Mouse (Mus musculus): ENCODE data around the gene Gm2174. TPM values are rescaled to one million over a fixed set of nuclear protein-coding genes. Genes with fewer than 3 reads are reported as not detected.

The Gm2174 gene
- under 1 TPM in 1 of 2 experiments, not detected in 1; 0.86 TPM for total RNA-seq (2021)
- 2.9 and 3.9 TPM in 2 replicates for polyA plus RNA-seq (2012; rRNA removed)
- long read RNA-seq, partial matches to known transcripts, result 0 of 2 reads
- long read RNA-seq, other reads (novel, unspliced or antisense), result 2 of 2 reads

GRCm38 (mm10) chrX:56447524-56448015 lies at the start of gene Gm2174:
Gm2174 (plus strand) TSS chrX:56447965.
- Histone ChIP-seq H3K27ac (peak within 1 kb of the TSS; percentile 60), H3K4me3 (no peak within 1 kb of the TSS), H3K9ac (ENCODE audit: low read depth, low read length) (no peak within 1 kb of the TSS), H3K36me3 (ENCODE audit: control insufficient read depth, insufficient read depth, low read length) (no peaks in the 10 kb centered on the region; the same call in 1 of the 2 replicates), H3K27me3 (ENCODE audit: control insufficient read depth, insufficient read depth, low read length) (no peaks in the 10 kb centered on the region), H3K4me1 (ENCODE audit: control insufficient read depth, insufficient read depth, low read length) (no peaks in the 10 kb centered on the region), H3K79me2 (replicated peaks; ENCODE audit: control insufficient read depth, insufficient read depth, low read length) (no peaks in the 10 kb centered on the region)
- no peak for TF ChIP-seq POLR2A (IDR thresholded peaks at IDR 0.05; ENCODE audit: insufficient read depth, low read depth, low read length)
- no peak for TF ChIP-seq CTCF (IDR thresholded peaks at IDR 0.05)
- TF ChIP-seq EP300 (IDR thresholded peaks at IDR 0.05; ENCODE audit: insufficient read depth, low read depth, low read length), result no peak
- intact Hi-C loops (cut with DNase I), result no loop called here
- 52% methylated on average over 4 of the region's 4 CpGs for WGBS
- DNase-seq, result no peak

GRCm38 (mm10) chrX:56404646-56405045 lies 43.1 kb upstream of the Gm2174 start:
- no peak overlapping the region for H3K4me3 ChIP-seq
- 36% methylated on average over 2 of the region's 2 CpGs for WGBS
- TF ChIP-seq POLR2A (IDR thresholded peaks at IDR 0.05; ENCODE audit: insufficient read depth, low read depth, low read length) (no peak), CTCF (IDR thresholded peaks at IDR 0.05) (no peak), EP300 (IDR thresholded peaks at IDR 0.05; ENCODE audit: insufficient read depth, low read depth, low read length) (no peak)
- H3K9ac ChIP-seq (ENCODE audit: low read depth, low read length), result no peak overlapping the region
- no peaks in the 10 kb centered on the region for H3K27me3 ChIP-seq (ENCODE audit: control insufficient read depth, insufficient read depth, low read length)
- no peak for DNase-seq
- H3K79me2 ChIP-seq (replicated peaks; ENCODE audit: control insufficient read depth, insufficient read depth, low read length), result no peaks in the 10 kb centered on the region
- H3K36me3 ChIP-seq (ENCODE audit: control insufficient read depth, insufficient read depth, low read length), result no peaks in the 10 kb centered on the region
- H3K27ac ChIP-seq, result no peak overlapping the region
- no peaks in the 10 kb centered on the region for H3K4me1 ChIP-seq (ENCODE audit: control insufficient read depth, insufficient read depth, low read length)
- intact Hi-C loops (cut with DNase I), result no loop called here

GRCm38 (mm10) chrX:56405482-56405881 lies 42.3 kb upstream of the Gm2174 start:
- no peak overlapping the region for H3K27ac ChIP-seq
- H3K4me1 ChIP-seq (ENCODE audit: control insufficient read depth, insufficient read depth, low read length), result no peaks in the 10 kb centered on the region
- no peaks in the 10 kb centered on the region for H3K79me2 ChIP-seq (replicated peaks; ENCODE audit: control insufficient read depth, insufficient read depth, low read length)
- no peak overlapping the region for H3K9ac ChIP-seq (ENCODE audit: low read depth, low read length)
- H3K4me3 ChIP-seq, result no peak overlapping the region
- H3K36me3 ChIP-seq (ENCODE audit: control insufficient read depth, insufficient read depth, low read length), result no peaks in the 10 kb centered on the region
- no peak for TF ChIP-seq POLR2A (IDR thresholded peaks at IDR 0.05; ENCODE audit: insufficient read depth, low read depth, low read length)
- no peak for TF ChIP-seq CTCF (IDR thresholded peaks at IDR 0.05)
- no peak for TF ChIP-seq EP300 (IDR thresholded peaks at IDR 0.05; ENCODE audit: insufficient read depth, low read depth, low read length)
- DNase-seq, result no peak
- WGBS, result 63% methylated on average over 1 of the region's 1 CpGs
- intact Hi-C loops (cut with DNase I), result no loop called here
- no peaks in the 10 kb centered on the region for H3K27me3 ChIP-seq (ENCODE audit: control insufficient read depth, insufficient read depth, low read length)

- Histone ChIP-seq H3K27ac (no peak overlapping the region), H3K79me2 (replicated peaks; ENCODE audit: control insufficient read depth, insufficient read depth, low read length) (no peaks in the 10 kb centered on the region), H3K9ac (ENCODE audit: low read depth, low read length) (no peak overlapping the region), H3K36me3 (ENCODE audit: control insufficient read depth, insufficient read depth, low read length) (no peaks in the 10 kb centered on the region), H3K4me1 (ENCODE audit: control insufficient read depth, insufficient read depth, low read length) (no peaks in the 10 kb centered on the region), H3K27me3 (ENCODE audit: control insufficient read depth, insufficient read depth, low read length) (no peaks in the 10 kb centered on the region), H3K4me3 (no peak overlapping the region)
- TF ChIP-seq POLR2A (IDR thresholded peaks at IDR 0.05; ENCODE audit: insufficient read depth, low read depth, low read length) (no peak), EP300 (IDR thresholded peaks at IDR 0.05; ENCODE audit: insufficient read depth, low read depth, low read length) (no peak), CTCF (IDR thresholded peaks at IDR 0.05) (no peak)
- WGBS, result 49% methylated on average over 5 of the region's 5 CpGs
- DNase-seq, result no peak
- intact Hi-C loops (cut with DNase I), result no loop called here
These were observed 41.6 kb upstream of the Gm2174 start for GRCm38 (mm10) chrX:56406128-56406527.

GRCm38 (mm10) chrX:56416277-56416676 lies 31.5 kb upstream of the Gm2174 start:
- Histone ChIP-seq H3K36me3 (ENCODE audit: control insufficient read depth, insufficient read depth, low read length) (no peaks in the 10 kb centered on the region), H3K9ac (ENCODE audit: low read depth, low read length) (no peak overlapping the region), H3K27ac (no peak overlapping the region), H3K27me3 (ENCODE audit: control insufficient read depth, insufficient read depth, low read length) (no peaks in the 10 kb centered on the region), H3K4me1 (ENCODE audit: control insufficient read depth, insufficient read depth, low read length) (no peaks in the 10 kb centered on the region), H3K4me3 (no peak overlapping the region), H3K79me2 (replicated peaks; ENCODE audit: control insufficient read depth, insufficient read depth, low read length) (no peaks in the 10 kb centered on the region)
- TF ChIP-seq POLR2A (IDR thresholded peaks at IDR 0.05; ENCODE audit: insufficient read depth, low read depth, low read length), result no peak
- TF ChIP-seq CTCF (IDR thresholded peaks at IDR 0.05), result no peak
- TF ChIP-seq EP300 (IDR thresholded peaks at IDR 0.05; ENCODE audit: insufficient read depth, low read depth, low read length), result no peak
- WGBS, result 52% methylated on average over 3 of the region's 3 CpGs
- peak in 1 of 2 experiments; percentile 1 for DNase-seq
- intact Hi-C loops (cut with DNase I), result no loop called here

- intact Hi-C loops (cut with DNase I), result no loop called here
- H3K79me2 ChIP-seq (replicated peaks; ENCODE audit: control insufficient read depth, insufficient read depth, low read length), result no peaks in the 10 kb centered on the region
- H3K27me3 ChIP-seq (ENCODE audit: control insufficient read depth, insufficient read depth, low read length), result no peaks in the 10 kb centered on the region
- no peak overlapping the region for H3K9ac ChIP-seq (ENCODE audit: low read depth, low read length)
- H3K4me3 ChIP-seq, result no peak overlapping the region
- DNase-seq, result no peak
- WGBS, result 67% methylated on average over 4 of the region's 4 CpGs
- no peaks in the 10 kb centered on the region for H3K4me1 ChIP-seq (ENCODE audit: control insufficient read depth, insufficient read depth, low read length)
- H3K27ac ChIP-seq, result no peak overlapping the region
- H3K36me3 ChIP-seq (ENCODE audit: control insufficient read depth, insufficient read depth, low read length), result no peaks in the 10 kb centered on the region
- TF ChIP-seq CTCF (IDR thresholded peaks at IDR 0.05) (peak; percentile 39), POLR2A (IDR thresholded peaks at IDR 0.05; ENCODE audit: insufficient read depth, low read depth, low read length) (no peak)
These were observed 30.2 kb upstream of the Gm2174 start for GRCm38 (mm10) chrX:56417541-56417940.
